Mouse (Mus musculus): Measurements from ENCODE around the gene Sh3gl1. TPM values are rescaled to one million over a fixed set of nuclear protein-coding genes. Genes with fewer than 3 reads are reported as not detected.
A peak's percentile ranks its signal among the peaks of the same experiment; 100 is the strongest.

Sh3gl1 gene
- polyA plus RNA-seq, 1 experiment from 2014 or later, result 155 TPM

DNA sequence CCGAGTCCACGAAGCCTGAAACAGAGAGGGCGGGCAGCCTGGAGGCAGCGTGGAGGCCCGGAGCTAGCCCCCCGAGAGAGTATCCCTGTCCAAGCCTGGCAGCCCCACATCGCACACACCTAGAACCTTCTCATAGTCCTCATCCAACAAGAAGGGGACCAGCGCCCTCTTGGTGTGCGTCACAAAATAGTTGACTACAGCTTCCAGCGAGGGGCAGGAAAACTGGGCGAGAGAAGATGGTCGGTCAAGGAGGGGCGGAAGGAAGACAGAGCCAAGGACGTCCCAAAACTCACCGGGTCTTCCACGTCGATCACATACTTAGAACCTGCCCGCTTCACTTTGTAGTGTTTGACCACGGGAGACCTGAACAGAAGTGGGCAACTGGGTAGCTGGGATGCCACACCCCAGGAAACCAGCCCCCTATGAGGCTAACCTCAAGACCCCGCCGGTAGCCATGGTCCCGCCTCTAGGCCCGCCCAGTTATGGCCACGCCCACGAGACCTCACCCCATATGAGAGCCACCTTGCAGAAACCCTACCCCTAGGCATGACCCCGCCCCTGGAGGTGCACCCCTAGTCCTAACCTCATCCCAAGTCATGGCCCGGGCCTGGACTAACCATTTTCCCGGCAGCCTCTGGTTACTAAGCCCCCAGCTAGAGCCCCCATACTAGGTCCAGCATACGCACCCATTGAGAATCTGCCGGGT is 36.5 kb downstream of the Sh3gl1 start:
- Histone ChIP-seq H3K9ac (ENCODE audit: low read depth, low read length) (no peak overlapping the region), H3K4me3 (ENCODE audit: low read length) (peak overlapping the region; percentile 16; the same call in 1 of the 2 replicates), H3K36me3 (ENCODE audit: control insufficient read depth, insufficient read depth, low read length) (no peaks in the 10 kb centered on the region), H3K4me2 (replicated peaks; ENCODE audit: low read depth, low read length) (peak overlapping the region; percentile 26), H3K4me1 (ENCODE audit: control insufficient read depth, insufficient read depth, low read length) (no peaks in the 10 kb centered on the region), H3K27me3 (ENCODE audit: control insufficient read depth, insufficient read depth, low read length) (peaks cover 13% of the 10 kb centered on the region), H3K9me3 (ENCODE audit: control insufficient read depth, low read length) (no peaks in the 10 kb centered on the region), H3K27ac (ENCODE audit: low read depth, low read length) (no peak overlapping the region)
- WGBS, result 8% methylated on average over 29 of the region's 30 CpGs
- ATAC-seq (ENCODE audit: low FRiP score, low TSS enrichment), result 0 out of 2 replicates have a peak, but pooled peaks have one; percentile 17

DNA sequence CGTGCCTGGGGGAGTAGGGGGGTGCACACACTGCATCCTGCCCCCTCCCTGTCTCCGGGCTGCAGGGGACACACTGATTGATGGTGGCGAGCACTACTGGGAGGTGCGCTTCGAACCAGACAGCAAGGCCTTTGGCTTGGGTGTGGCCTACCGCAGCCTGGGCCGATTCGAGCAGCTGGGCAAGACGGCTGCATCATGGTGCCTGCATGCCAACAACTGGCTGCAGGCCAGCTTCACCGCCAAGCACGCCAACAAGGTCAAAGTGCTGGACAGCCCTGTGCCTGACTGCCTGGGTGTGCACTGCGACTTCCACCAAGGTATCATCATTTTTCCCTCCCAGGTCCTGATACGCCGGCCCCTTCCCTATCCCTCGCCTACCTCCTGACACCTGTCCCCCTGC is 40.4 kb downstream of the Sh3gl1 start:
- 92% methylated on average over 15 of the region's 15 CpGs for WGBS
- H3K4me3 ChIP-seq (ENCODE audit: low read length), result no peak overlapping the region
- no peak for ATAC-seq (ENCODE audit: low FRiP score, low TSS enrichment)
- H3K9ac ChIP-seq (ENCODE audit: low read depth, low read length), result no peak overlapping the region
- no peaks in the 10 kb centered on the region for H3K36me3 ChIP-seq (ENCODE audit: control insufficient read depth, insufficient read depth, low read length)
- no peak overlapping the region for H3K27ac ChIP-seq (ENCODE audit: low read depth, low read length)
- H3K9me3 ChIP-seq (ENCODE audit: control insufficient read depth, low read length), result no peaks in the 10 kb centered on the region
- no peak overlapping the region for H3K4me2 ChIP-seq (replicated peaks; ENCODE audit: low read depth, low read length)
- no peaks in the 10 kb centered on the region for H3K4me1 ChIP-seq (ENCODE audit: control insufficient read depth, insufficient read depth, low read length)
- peaks cover 12% of the 10 kb centered on the region for H3K27me3 ChIP-seq (ENCODE audit: control insufficient read depth, insufficient read depth, low read length)

GRCm38 (mm10) chr17:55990278-55990898 is 46.0 kb downstream of the Sh3gl1 start:
- peak; percentile 9; the same call in 1 of the 2 replicates for ATAC-seq (ENCODE audit: low FRiP score, low TSS enrichment)
- Histone ChIP-seq H3K9ac (ENCODE audit: low read depth, low read length) (no peak overlapping the region), H3K4me1 (ENCODE audit: control insufficient read depth, insufficient read depth, low read length) (no peaks in the 10 kb centered on the region), H3K27ac (ENCODE audit: low read depth, low read length) (no peak overlapping the region), H3K9me3 (ENCODE audit: control insufficient read depth, low read length) (no peaks in the 10 kb centered on the region), H3K36me3 (ENCODE audit: control insufficient read depth, insufficient read depth, low read length) (no peaks in the 10 kb centered on the region), H3K4me3 (ENCODE audit: low read length) (no peak overlapping the region), H3K4me2 (replicated peaks; ENCODE audit: low read depth, low read length) (no peak overlapping the region), H3K27me3 (ENCODE audit: control insufficient read depth, insufficient read depth, low read length) (no peaks in the 10 kb centered on the region)
- 89% methylated on average over 8 of the region's 8 CpGs for WGBS

GRCm38 (mm10) chr17:55986030-55986961 is 50.1 kb downstream of the Sh3gl1 start, which contains the start of gene Fsd1:
Fsd1 (plus strand) TSS chr17:55986509.
- ATAC-seq (ENCODE audit: low FRiP score, low TSS enrichment), result peak; percentile 78
- WGBS, result 8% methylated on average over 35 of the region's 35 CpGs
- Histone ChIP-seq H3K27me3 (ENCODE audit: control insufficient read depth, insufficient read depth, low read length) (no peaks in the 10 kb centered on the region), H3K4me2 (replicated peaks; ENCODE audit: low read depth, low read length) (peak within 1 kb of the TSS; percentile 84), H3K4me1 (ENCODE audit: control insufficient read depth, insufficient read depth, low read length) (no peaks in the 10 kb centered on the region), H3K4me3 (ENCODE audit: low read length) (peak within 1 kb of the TSS; percentile 54), H3K9ac (ENCODE audit: low read depth, low read length) (peak within 1 kb of the TSS; percentile 56), H3K36me3 (ENCODE audit: control insufficient read depth, insufficient read depth, low read length) (no peaks in the 10 kb centered on the region), H3K27ac (ENCODE audit: low read depth, low read length) (no peak within 1 kb of the TSS), H3K9me3 (ENCODE audit: control insufficient read depth, low read length) (no peaks in the 10 kb centered on the region)

DNA sequence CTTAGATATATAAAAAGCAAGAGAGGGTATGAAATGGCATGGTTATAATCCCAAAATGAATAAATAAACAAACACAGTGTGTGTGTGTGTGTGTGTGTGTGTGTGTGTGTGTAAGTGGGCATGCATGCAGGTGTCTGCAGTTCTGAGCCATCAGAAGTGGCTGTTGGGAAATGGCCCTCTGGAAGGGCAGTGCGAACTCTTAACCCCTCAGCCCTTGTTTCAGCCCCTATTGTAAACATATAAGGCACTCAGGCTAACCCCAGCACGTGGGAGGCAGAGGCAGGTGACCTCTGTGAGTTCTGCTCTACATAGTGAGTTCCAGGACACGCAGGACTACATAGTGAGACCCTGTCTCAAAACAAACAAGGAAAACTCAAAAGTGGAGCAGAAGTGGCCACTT is 59.1 kb downstream of the Sh3gl1 start:
- no peaks in the 10 kb centered on the region for H3K36me3 ChIP-seq (ENCODE audit: control insufficient read depth, insufficient read depth, low read length)
- 27% methylated on average over 3 of the region's 3 CpGs for WGBS
- H3K27ac ChIP-seq (ENCODE audit: low read depth, low read length), result no peak overlapping the region
- 0 out of 2 replicates have a peak, but pooled peaks cover 9% of the 10 kb centered on the region for H3K4me1 ChIP-seq (ENCODE audit: control insufficient read depth, insufficient read depth, low read length)
- H3K9me3 ChIP-seq (ENCODE audit: control insufficient read depth, low read length), result no peaks in the 10 kb centered on the region
- H3K27me3 ChIP-seq (ENCODE audit: control insufficient read depth, insufficient read depth, low read length), result no peaks in the 10 kb centered on the region
- no peak for ATAC-seq (ENCODE audit: low FRiP score, low TSS enrichment)
- H3K4me2 ChIP-seq (replicated peaks; ENCODE audit: low read depth, low read length), result no peak overlapping the region
- H3K4me3 ChIP-seq (ENCODE audit: low read length), result no peak overlapping the region
- no peak overlapping the region for H3K9ac ChIP-seq (ENCODE audit: low read depth, low read length)

- no peaks in the 10 kb centered on the region for H3K27me3 ChIP-seq (ENCODE audit: control insufficient read depth, insufficient read depth, low read length)
- WGBS, result 14% methylated on average over 13 of the region's 13 CpGs
- H3K36me3 ChIP-seq (ENCODE audit: control insufficient read depth, insufficient read depth, low read length), result no peaks in the 10 kb centered on the region
- ATAC-seq (ENCODE audit: low FRiP score, low TSS enrichment), result peak; percentile 80
- H3K27ac ChIP-seq (ENCODE audit: low read depth, low read length), result no peak overlapping the region
- H3K4me3 ChIP-seq (ENCODE audit: low read length), result no peak overlapping the region
- no peaks in the 10 kb centered on the region for H3K9me3 ChIP-seq (ENCODE audit: control insufficient read depth, low read length)
- H3K4me2 ChIP-seq (replicated peaks; ENCODE audit: low read depth, low read length), result no peak overlapping the region
- no peak overlapping the region for H3K9ac ChIP-seq (ENCODE audit: low read depth, low read length)
- H3K4me1 ChIP-seq (ENCODE audit: control insufficient read depth, insufficient read depth, low read length), result peaks cover 10% of the 10 kb centered on the region; the same call in 1 of the 2 replicates
These were observed 60.1 kb downstream of the Sh3gl1 start for GRCm38 (mm10) chr17:55976255-55976862.

- Histone ChIP-seq H3K4me2 (replicated peaks; ENCODE audit: low read depth, low read length) (peak overlapping the region; percentile 90), H3K27me3 (ENCODE audit: control insufficient read depth, insufficient read depth, low read length) (no peaks in the 10 kb centered on the region), H3K4me3 (ENCODE audit: low read length) (peak overlapping the region; percentile 57), H3K9ac (ENCODE audit: low read depth, low read length) (no peak overlapping the region), H3K4me1 (ENCODE audit: control insufficient read depth, insufficient read depth, low read length) (peaks cover 14% of the 10 kb centered on the region; the same call in 1 of the 2 replicates), H3K27ac (ENCODE audit: low read depth, low read length) (no peak overlapping the region), H3K36me3 (ENCODE audit: control insufficient read depth, insufficient read depth, low read length) (peaks cover 16% of the 10 kb centered on the region), H3K9me3 (ENCODE audit: control insufficient read depth, low read length) (no peaks in the 10 kb centered on the region)
- 39% methylated on average over 22 of the region's 22 CpGs for WGBS
- ATAC-seq (ENCODE audit: low FRiP score, low TSS enrichment), result no peak
These were observed 65.0 kb downstream of the Sh3gl1 start for GRCm38 (mm10) chr17:55971453-55971852.

All from kidney, embryonic 14.5 days (tissue).